Mouse (Mus musculus) heart, postnatal 0 days (tissue): Measurements from ENCODE around the gene Gprc5b.

ENCODE experiments used
- CTCF ChIP-seq: IDR thresholded peaks from 2 replicates; pipeline ENCODE4 v1.5.1; 2016; ENCODE audit warnings: antibody characterized with exemption, control low read depth, low read depth
- EP300 ChIP-seq: IDR thresholded peaks from 2 replicates; pipeline ENCODE4 v1.6.1; 2016; ENCODE audit warnings: antibody characterized with exemption, low read depth

GRCm38 (mm10) chr7:118993597-118994230 is 1.3 kb downstream of the Gprc5b start:
- no peak for TF ChIP-seq CTCF
- TF ChIP-seq EP300 = no peak
